Mouse (Mus musculus) CD4-positive, CD25-positive, alpha-beta regulatory T cell, adult 4 months (primary cell): ENCODE data around the gene Slc26a9. TPM values are rescaled to one million over a fixed set of nuclear protein-coding genes. Genes with fewer than 3 reads are reported as not detected.
A peak's percentile ranks its signal among the peaks of the same experiment; 100 is the strongest.
"Not testable (repeated sequence)": the region's sequence is repeated elsewhere in the genome, so short reads cannot be mapped to it uniquely, and the experiment has no call there.

ENCODE experiments used
- ATAC-seq: one replicate; pipeline ENCODE4 v1.8.0; 2017
- polyA plus RNA-seq, 2 experiments: library from polyadenylated mRNA; unstranded; fragments of 100-300 nt; shearing (Covaris generic); gene quantifications; one replicate each; pipeline ENCODE4 v1.2.1; 2017

Gene Slc26a9
- polyA plus RNA-seq, 2 experiments from 2014 or later = not detected

DNA sequence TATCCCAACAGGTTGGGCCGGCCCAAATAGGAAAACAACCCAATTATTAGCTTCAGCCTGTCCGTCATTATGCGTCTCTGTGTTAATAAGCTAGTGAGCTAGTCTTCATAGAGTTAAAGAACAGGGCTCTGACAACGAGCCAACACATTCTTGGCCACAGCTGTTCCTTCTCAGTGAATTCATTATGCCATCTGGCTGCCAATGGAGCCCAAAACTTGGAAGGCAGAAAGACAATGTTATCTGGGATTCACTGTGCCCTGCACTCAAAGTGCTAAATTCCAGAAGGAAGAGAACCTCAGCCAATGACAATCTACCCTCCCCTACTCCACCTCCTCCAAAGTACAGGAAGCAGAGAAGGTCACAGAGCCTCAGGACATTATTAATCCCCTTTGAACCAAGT lies 26.8 kb downstream of the Slc26a9 start:
- no peak for ATAC-seq

DNA sequence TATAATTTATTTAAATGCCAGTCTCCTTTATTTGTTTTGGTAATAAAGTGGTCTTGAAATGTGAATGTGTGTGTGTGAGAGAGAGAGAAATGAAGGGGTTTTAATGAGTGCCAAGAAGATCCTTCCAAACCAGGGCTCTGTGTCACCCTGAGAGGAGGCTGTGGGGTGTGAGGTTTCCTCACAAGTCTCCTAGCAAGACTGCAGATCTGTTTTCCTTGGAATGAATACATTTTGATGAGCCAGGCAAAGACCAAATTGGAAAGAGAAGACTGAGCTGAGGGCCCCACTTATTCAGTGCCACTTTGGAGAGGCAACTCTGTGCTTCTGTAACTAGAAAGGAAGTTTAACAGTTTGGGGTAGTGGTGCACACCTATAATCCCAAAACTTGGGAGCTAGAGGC lies 27.6 kb downstream of the Slc26a9 start:
- no peak for ATAC-seq

GRCm38 (mm10) chr1:131794591-131794990 lies 50.8 kb downstream of the Slc26a9 start:
- ATAC-seq = no peak

GRCm38 (mm10) chr1:131795171-131795570 lies 51.3 kb downstream of the Slc26a9 start:
- no peak for ATAC-seq

GRCm38 (mm10) chr1:131797202-131797909 lies 53.5 kb downstream of the Slc26a9 start, which contains the start of gene Pm20d1:
TSS of gene Pm20d1 (plus strand) at chr1:131797381.
- ATAC-seq = no peak

DNA sequence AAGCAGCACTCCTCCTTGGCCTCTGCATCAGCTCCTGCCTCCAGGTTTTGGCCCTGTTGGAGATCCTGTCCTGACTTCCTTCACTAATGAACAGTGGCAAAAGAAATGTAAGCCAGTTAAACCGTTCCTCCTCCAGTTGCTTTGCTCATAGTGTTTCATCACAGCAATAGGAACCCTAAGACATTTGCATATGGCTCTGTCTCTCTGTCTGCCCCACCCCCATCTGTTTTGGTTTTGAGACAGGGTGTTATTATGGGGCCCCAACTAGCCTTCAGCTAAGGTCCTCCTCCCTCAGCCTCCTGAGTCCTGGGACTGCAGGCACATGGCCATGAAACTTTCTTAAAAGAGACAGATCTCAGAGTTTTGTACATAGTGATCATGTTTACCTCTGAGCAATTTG lies 56.2 kb downstream of the Slc26a9 start:
- no peak for ATAC-seq

DNA sequence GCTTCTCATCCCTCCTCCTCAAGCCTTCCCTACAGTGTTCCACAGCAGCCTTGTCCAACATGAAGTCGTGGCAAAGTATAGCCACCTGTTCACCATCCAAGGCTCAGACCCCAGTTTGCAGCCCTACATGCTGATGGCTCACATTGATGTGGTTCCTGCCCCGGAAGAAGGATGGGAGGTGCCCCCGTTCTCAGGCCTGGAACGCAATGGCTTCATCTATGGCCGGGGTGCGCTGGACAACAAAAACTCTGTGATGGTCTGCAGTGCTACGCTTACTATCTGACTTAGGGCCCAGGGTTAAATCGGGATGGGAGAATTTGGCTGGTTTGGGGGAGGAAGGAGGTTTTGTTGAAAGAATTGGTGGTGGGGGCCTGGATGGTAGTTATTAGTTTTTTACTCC lies 57.2 kb downstream of the Slc26a9 start:
- ATAC-seq = no peak

GRCm38 (mm10) chr1:131802652-131803051 lies 58.8 kb downstream of the Slc26a9 start:
- no peak for ATAC-seq

- ATAC-seq = no peak
Observed at GRCm38 (mm10) chr1:131804166-131804565, 60.3 kb downstream of the Slc26a9 start.

DNA sequence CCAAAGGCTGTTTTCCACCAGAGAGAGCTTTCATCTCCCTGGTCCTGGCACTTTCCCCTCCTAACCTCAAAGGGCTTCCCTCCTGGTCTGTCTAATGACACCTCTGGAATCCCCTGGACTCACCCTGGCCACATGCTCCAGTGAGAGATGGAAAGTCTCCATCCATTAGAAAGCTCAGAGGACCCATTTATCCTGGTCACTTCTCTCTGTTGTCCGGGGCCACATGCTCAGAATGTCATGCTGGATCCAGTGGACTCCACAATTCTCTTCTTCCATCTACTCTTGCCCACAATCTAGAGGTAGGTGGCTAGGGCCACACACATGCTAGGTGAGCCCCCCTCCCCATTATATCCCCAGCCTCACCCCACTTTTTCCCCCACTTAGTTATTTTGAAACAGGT lies 65.2 kb downstream of the Slc26a9 start:
- ATAC-seq = no peak

DNA sequence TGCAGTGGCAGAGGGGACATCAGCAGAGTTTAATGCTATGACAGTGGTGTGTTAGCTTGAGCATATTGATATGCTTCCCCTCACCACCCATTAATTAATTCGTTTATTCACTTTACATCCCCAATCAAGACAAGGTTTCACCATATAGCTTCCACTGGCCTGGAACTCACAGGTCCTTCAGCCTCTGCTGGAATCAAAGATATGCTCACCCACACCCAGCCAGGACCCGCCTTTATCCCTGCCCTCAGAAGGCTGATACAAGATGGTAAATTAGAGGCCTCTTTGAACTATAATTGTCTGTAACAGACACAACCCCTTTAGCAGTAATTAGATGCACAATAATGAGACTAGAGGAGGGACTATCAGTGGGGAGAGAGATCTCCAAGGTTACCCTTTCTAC lies 65.8 kb downstream of the Slc26a9 start:
- ATAC-seq = no peak

DNA sequence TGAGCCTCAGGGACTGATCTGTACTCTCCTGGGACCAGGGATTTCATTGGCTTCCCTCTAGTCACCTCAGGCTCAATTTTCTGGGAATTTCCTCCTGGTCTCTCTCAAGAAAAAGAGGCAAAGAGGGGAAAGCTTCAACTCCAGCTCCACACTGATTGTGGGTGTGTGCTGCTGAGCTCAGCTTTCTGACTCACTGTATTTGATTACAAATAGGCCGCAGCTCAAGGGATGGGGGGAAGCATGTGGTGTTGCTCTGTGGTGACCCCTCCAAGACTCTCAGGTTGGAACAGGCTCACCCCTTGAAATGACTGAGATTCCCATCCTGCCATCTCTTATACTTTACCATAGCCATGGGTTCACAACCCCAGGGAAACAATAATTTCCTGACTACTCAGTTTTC lies 67.6 kb downstream of the Slc26a9 start:
- no peak for ATAC-seq

GRCm38 (mm10) chr1:131812006-131812405 lies 68.2 kb downstream of the Slc26a9 start:
- ATAC-seq = no peak

DNA sequence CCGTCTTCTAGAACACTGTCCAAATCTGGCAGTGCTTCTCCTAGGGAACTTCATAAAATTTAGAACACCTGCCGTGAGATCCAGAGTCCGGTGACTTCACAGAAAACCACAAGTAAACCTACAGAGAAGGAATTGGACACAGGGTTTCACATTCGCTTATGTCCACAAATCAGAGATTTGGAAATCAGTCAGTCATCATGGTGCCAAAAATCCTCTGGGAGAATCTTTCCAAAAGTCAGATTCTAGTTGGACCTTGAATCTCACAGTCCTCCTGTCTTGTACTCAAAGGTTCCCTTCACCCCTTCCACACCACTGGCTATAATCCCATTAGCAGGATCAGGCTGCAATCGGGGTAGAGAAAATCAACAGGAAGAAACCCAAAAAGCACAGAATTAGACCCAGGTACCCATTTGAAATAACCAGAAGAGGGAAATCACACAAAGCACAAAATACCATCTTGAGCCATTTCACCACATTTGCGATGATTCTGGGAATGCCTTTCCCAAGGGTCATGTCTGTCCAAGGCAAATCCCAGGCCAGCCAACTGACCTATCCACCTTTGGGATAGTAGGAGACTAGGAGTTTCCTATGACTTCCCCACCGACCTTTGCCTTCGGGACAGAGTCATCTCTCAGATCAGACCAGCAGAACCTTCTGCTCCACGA lies 68.9 kb downstream of the Slc26a9 start:
- no peak for ATAC-seq

- no peak for ATAC-seq
Observed at GRCm38 (mm10) chr1:131813731-131814130, 69.9 kb downstream of the Slc26a9 start.

GRCm38 (mm10) chr1:131814191-131814590 lies 70.4 kb downstream of the Slc26a9 start:
- ATAC-seq = no peak

- ATAC-seq = no peak
Observed at GRCm38 (mm10) chr1:131816886-131817285, 73.1 kb downstream of the Slc26a9 start.

DNA sequence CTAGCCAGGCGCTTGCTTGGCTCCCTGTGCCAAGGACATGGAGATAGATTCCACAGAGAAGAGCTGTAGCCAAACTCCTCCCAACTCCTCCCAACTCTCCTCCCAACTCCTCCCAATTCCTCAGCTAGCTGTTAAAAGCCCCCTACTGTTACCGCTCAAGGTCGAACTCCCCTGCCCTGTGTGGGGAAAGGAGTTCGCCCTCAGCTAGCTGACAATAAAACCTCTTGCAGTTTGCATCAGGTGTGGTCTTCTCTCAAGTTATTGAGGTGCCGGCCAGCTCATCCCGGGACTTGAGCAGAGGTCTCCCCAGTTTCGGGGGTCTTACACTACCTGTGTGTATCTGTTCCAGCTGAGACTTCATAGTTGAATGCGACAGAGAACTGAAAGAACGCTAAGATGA lies 76.5 kb downstream of the Slc26a9 start:
- not testable (repeated sequence) for ATAC-seq

DNA sequence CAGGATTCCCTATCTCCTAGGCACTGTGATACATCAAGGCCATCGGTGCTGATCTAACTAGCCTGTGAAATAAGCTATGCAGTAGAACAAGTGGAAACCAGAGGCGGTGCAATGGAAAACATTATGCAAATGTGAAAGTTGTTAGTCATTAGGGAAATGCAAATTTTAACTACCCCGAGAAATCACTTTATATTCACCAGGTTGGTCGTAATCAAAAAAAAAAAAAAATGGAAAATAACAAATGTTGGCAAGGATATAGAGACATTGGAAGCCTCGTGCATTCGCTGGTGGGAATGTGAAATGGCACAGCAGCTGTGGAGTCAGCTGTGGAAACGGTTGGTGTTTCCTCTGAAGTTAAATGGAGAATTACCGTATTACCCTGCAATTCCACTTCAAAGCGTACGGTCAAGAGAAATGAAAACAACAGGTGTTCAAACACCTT lies 77.1 kb downstream of the Slc26a9 start:
- peak; percentile 79 for ATAC-seq

Other genes starting within 250 kb of the Slc26a9 start
- gene Srgap2, start 216.7 kb upstream of the Slc26a9 start, polyA plus RNA-seq = 10 to 100 TPM; 25.0 to 31.5 TPM
- under 1 TPM; 0.24 to 0.73 TPM for gene Fam72a, start 216.1 kb upstream of the Slc26a9 start, polyA plus RNA-seq
- gene Avpr1b, start 144.8 kb upstream of the Slc26a9 start, polyA plus RNA-seq = not detected
- gene Ctse, start 105.7 kb upstream of the Slc26a9 start, polyA plus RNA-seq = 10 to 100 TPM; 23.1 to 30.3 TPM
- under 1 TPM in 1 of 2 experiments, not detected in 1; 0.13 TPM for gene Rab7b, start 55.3 kb upstream of the Slc26a9 start, polyA plus RNA-seq
- gene Pm20d1, start 53.4 kb downstream of the Slc26a9 start, polyA plus RNA-seq = under 1 TPM in 1 of 2 experiments, not detected in 1; 0.05 TPM
- gene Slc41a1, start 83.5 kb downstream of the Slc26a9 start, polyA plus RNA-seq = 10 to 100 TPM; 16.0 to 21.5 TPM
- gene Rab29, start 123.2 kb downstream of the Slc26a9 start, polyA plus RNA-seq = 10 to 100 TPM; 35.6 to 36.8 TPM
- 10 to 100 TPM; 39.1 to 46.2 TPM for gene Nucks1, start 166.5 kb downstream of the Slc26a9 start, polyA plus RNA-seq
- gene Slc45a3, start 218.9 kb downstream of the Slc26a9 start, polyA plus RNA-seq = under 1 TPM; 0.26 to 0.49 TPM